Mouse (Mus musculus) G1E (cell line): ENCODE measurements around the gene Fyttd1. TPM values are rescaled to one million over a fixed set of nuclear protein-coding genes. Genes with fewer than 3 reads are reported as not detected.
A peak's percentile ranks its signal among the peaks of the same experiment; 100 is the strongest.
"Not testable (repeated sequence)": the region's sequence is repeated elsewhere in the genome, so short reads cannot be mapped to it uniquely, and the experiment has no call there.

Experiments
- ATAC-seq: 2 replicates; pipeline ENCODE4 v1.8.0; 2016; ENCODE audit warnings: mild to moderate bottlenecking; ENCODE audit not compliant: insufficient number of reproducible peaks, poor library complexity, low FRiP score, severe bottlenecking; ENCODE audit errors: extremely low read depth
- DNase-seq: peaks from one replicate; pipeline ENCODE4 v3.0.0; 2012; ENCODE audit warnings: low spot score
- H3K27me3 ChIP-seq: 2 replicates; pipeline ENCODE4 v1.6.1; 2012; ENCODE audit warnings: mild to moderate bottlenecking, low read length, inconsistent platforms; ENCODE audit not compliant: insufficient read depth
- H3K36me3 ChIP-seq: replicated peaks from 2 replicates; pipeline ENCODE3; 2012; ENCODE audit warnings: mild to moderate bottlenecking, inconsistent platforms
- H3K4me1 ChIP-seq: 2 replicates; pipeline ENCODE4 v1.6.1; 2012; ENCODE audit warnings: low read depth, low read length, inconsistent platforms, mixed read lengths; ENCODE audit not compliant: insufficient read depth
- H3K4me3 ChIP-seq: 2 replicates; pipeline ENCODE4 v1.5.1; 2012; ENCODE audit warnings: low read depth, mild to moderate bottlenecking, inconsistent platforms, low read length, moderate library complexity, mixed read lengths
- H3K9me3 ChIP-seq: replicated peaks from 2 replicates; pipeline ENCODE4 v1.6.1; 2012; ENCODE audit warnings: inconsistent platforms
- CTCF ChIP-seq: IDR thresholded peaks from 2 replicates; pipeline ENCODE4 v1.5.1; 2012; ENCODE audit warnings: low read depth, low read length, inconsistent platforms, mixed read lengths
- GATA1 ChIP-seq: IDR thresholded peaks from 2 replicates; pipeline ENCODE4 v1.6.1; 2012; ENCODE audit warnings: borderline replicate concordance, low read length, inconsistent platforms, mixed read lengths
- GATA2 ChIP-seq: IDR thresholded peaks from 2 replicates; pipeline ENCODE4 v1.6.1; 2012; ENCODE audit warnings: low read depth, low read length, inconsistent platforms, borderline replicate concordance
- POLR2AphosphoS5 ChIP-seq: IDR thresholded peaks from 2 replicates; pipeline ENCODE4 v1.6.1; 2012; ENCODE audit warnings: low read depth, low read length, inconsistent platforms; ENCODE audit not compliant: insufficient replicate concordance
- TAL1 ChIP-seq: conservative IDR thresholded peaks from 2 replicates; pipeline ENCODE4 v1.6.1; 2012; ENCODE audit warnings: low read depth, low read length, inconsistent platforms, mixed read lengths
- polyA plus RNA-seq: library from polyadenylated mRNA; stranded (reverse); fragments of >175 nt; gene quantifications from 2 replicates; pipeline ENCODE4 v1.2.3, GENCODE M21; 2012
- total RNA-seq, 2 experiments: library from RNA; stranded (forward) in 1 of 2; stranded (reverse) in 1 of 2; fragments of 200-1000 nt in 1 of 2; fragments of >200 nt in 1 of 2; fragmentation: Nextera tagmentation in 1 of 2; gene quantifications; 2 replicates each; pipeline ENCODE4 v1.2.3; 2014 to 2017

Gene Fyttd1
- total and polyA plus RNA-seq, 3 experiments = 100 to 281 (median 121) TPM

DNA sequence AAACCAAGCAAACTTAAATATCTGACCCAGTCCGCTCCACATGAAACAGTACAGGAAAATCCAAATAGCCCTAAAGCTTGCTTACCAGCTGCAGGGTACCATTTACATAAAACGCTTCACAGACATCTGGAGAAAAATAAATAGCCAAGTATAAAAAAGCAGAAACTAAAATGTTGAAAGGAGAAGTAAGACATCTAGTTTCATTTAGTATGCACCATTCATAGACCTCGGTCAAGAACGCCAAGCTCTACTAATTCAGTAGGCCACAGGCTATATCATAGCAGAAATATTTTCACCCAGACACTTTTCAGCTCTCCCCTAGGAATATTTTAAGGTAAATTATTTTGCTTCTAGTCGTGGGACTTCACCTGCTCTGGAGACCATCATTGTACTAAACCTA lies 10.6 kb upstream of the Fyttd1 start:
- no peak for TF ChIP-seq TAL1
- TF ChIP-seq GATA1 = no peak
- TF ChIP-seq CTCF = no peak
- no peak for TF ChIP-seq GATA2
- no peak for TF ChIP-seq POLR2AphosphoS5
- Histone ChIP-seq H3K4me3 (no peak overlapping the region; the same call in 1 of the 2 replicates), H3K36me3 (peaks cover 31% of the 10 kb centered on the region), H3K4me1 (peaks cover 25% of the 10 kb centered on the region), H3K9me3 (no peaks in the 10 kb centered on the region), H3K27me3 (peaks cover 2% of the 10 kb centered on the region; the same call in 1 of the 2 replicates)
- DNase-seq (no peak), ATAC-seq (no peak)

DNA sequence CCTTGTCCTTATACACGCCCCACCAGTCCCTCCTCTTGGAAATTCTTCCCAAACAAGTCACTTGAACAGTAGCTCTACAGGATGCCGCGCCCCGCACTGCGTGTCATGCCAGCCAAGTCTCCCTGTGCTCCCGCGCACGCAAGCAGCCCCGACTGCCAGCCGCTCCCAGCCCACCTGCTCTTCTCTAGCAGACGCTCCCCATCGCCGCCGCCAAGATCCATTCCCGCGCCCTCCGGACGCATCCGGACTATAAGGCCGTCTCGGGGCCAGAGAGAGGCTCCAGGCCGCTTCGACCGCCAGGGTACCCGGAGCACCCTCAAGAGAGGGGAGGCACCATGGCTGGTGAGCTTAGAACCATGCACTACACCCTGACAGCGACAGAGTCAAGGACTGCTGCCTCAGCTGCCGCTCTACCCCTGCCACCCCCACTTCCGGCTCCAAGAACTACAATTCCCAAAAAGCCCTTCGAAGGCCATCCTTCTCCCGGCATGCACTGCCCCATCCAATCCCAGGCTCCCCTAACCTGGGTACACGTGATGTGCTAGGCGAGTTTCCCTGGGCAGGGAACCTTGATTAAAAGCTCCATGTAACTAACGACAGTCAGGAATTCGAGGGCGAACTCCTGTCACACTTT lies 9.3 kb upstream of the Fyttd1 start:
- Histone ChIP-seq H3K27me3 (peaks cover 2% of the 10 kb centered on the region; the same call in 1 of the 2 replicates), H3K9me3 (no peaks in the 10 kb centered on the region), H3K36me3 (peaks cover 29% of the 10 kb centered on the region), H3K4me1 (peaks cover 27% of the 10 kb centered on the region), H3K4me3 (peak overlapping the region; percentile 75)
- DNase-seq (peak; percentile 84), ATAC-seq (peak; percentile 84)
- TF ChIP-seq GATA1 = no peak
- TF ChIP-seq GATA2 = no peak
- TF ChIP-seq CTCF = no peak
- no peak for TF ChIP-seq TAL1
- TF ChIP-seq POLR2AphosphoS5 = no peak

DNA sequence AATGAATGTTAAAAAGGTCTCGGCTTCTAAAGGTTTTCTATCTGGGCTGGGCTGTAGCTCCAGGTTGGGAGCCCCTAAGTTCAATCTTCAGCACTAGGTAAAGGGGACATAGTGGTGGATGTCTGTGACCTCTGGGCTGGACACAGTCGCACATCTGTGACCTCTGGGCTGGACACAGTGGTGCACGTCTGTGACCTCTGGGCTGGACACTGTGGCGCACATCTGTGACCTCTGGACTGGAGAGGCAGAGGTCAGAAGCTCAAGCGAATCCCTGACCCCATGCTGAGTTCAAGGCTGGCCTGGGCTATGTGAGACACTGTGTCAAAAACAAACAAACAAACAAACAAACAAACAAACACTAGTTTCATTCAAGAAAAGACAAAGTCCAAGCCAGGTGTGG lies 7.1 kb upstream of the Fyttd1 start:
- H3K9me3 ChIP-seq = no peaks in the 10 kb centered on the region

GRCm38 (mm10) chr16:32873366-32873765 lies 3.9 kb upstream of the Fyttd1 start:
- Histone ChIP-seq H3K9me3 (no peaks in the 10 kb centered on the region), H3K4me3 (no peak overlapping the region), H3K36me3 (no peaks in the 10 kb centered on the region), H3K27me3 (peaks cover 2% of the 10 kb centered on the region; the same call in 1 of the 2 replicates), H3K4me1 (peaks cover 21% of the 10 kb centered on the region)
- DNase-seq = no peak
- TF ChIP-seq POLR2AphosphoS5 (no peak), CTCF (no peak), GATA1 (no peak)
- no peak for ATAC-seq

More for the DNA sequence above, 7.1 kb upstream of the Fyttd1 start:
- Histone ChIP-seq H3K4me3 (no peak overlapping the region), H3K4me1 (peaks cover 28% of the 10 kb centered on the region), H3K27me3 (peaks cover 2% of the 10 kb centered on the region; the same call in 1 of the 2 replicates), H3K36me3 (peaks cover 10% of the 10 kb centered on the region)
- TF ChIP-seq TAL1 = no peak
- no peak for TF ChIP-seq GATA1
- TF ChIP-seq POLR2AphosphoS5 = no peak
- no peak for TF ChIP-seq CTCF
- TF ChIP-seq GATA2 = no peak
- ATAC-seq = no peak
- DNase-seq = no peak

- not testable (repeated sequence) for H3K9me3 ChIP-seq, ATAC-seq, H3K4me3 ChIP-seq, H3K27me3 ChIP-seq, DNase-seq
- Histone ChIP-seq H3K4me1 (peaks cover 28% of the 10 kb centered on the region), H3K36me3 (peaks cover 11% of the 10 kb centered on the region)
Observed at GRCm38 (mm10) chr16:32875281-32875680, 2.0 kb upstream of the Fyttd1 start.

DNA sequence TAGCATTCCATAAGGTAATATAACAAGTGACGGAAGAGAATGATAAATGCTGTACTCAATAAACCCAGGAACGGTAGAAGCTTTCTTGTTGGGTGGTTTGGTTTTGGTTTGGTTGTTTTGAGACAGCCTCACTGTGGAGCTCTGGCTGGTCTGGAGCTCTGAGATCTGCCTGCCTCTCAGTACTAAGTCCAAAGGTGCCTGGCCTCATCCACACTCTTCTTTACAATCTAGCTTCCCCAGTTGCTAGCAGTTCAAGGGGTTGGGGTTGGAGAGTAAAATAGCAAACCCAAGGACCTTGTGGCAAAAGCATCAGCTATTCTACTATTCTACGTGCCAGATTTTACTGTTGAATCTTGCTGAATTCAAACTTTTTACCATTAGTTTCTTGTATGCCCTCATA lies 1.5 kb upstream of the Fyttd1 start:
- H3K27me3 ChIP-seq = no peaks in the 10 kb centered on the region
- H3K9me3 ChIP-seq = no peaks in the 10 kb centered on the region
- H3K36me3 ChIP-seq = peaks cover 17% of the 10 kb centered on the region
- DNase-seq = no peak
- H3K4me1 ChIP-seq = peaks cover 33% of the 10 kb centered on the region
- no peak overlapping the region for H3K4me3 ChIP-seq
- ATAC-seq = no peak
- TF ChIP-seq CTCF (no peak), GATA1 (no peak), POLR2AphosphoS5 (no peak), TAL1 (no peak), GATA2 (no peak)

DNA sequence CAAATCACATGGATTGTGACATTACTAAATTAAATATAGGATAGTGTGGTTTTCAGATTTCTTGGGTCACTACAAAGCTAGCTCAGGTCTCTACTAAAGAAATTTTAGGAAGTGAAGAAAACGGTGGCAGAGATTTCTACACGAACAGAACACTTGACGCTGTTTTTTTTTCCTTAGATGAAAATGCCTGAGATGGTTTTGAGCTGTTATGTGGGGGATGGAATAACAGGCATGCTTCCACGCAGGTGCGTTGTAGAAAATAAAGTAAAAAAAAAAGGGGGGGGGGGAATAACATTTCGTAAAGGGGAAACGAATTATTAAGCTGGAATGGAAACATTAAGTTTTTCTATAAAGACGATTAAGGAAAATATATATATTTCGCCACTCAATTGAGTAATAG lies 469 bp upstream of the Fyttd1 start:
- ATAC-seq (no peak), DNase-seq (no peak)
- peaks cover 20% of the 10 kb centered on the region for H3K36me3 ChIP-seq
- peak overlapping the region; percentile 78 for H3K4me3 ChIP-seq
- no peaks in the 10 kb centered on the region for H3K27me3 ChIP-seq
- no peaks in the 10 kb centered on the region for H3K9me3 ChIP-seq
- H3K4me1 ChIP-seq = peaks cover 36% of the 10 kb centered on the region
- TF ChIP-seq GATA1 (no peak), GATA2 (no peak), TAL1 (no peak), POLR2AphosphoS5 (no peak), CTCF (no peak)
